Comparison of ENCODE assay signal across 8 mouse cellular contexts in genomic region chr12:100528246-100528645, GRCm38 (mm10). TPM values are rescaled to one million over a fixed set of nuclear protein-coding genes. Genes with fewer than 3 reads are reported as not detected.
DNase-seq lines count a peak whose midpoint lies in the region; ATAC-seq lines count a peak whose summit lies in the region.

No protein-coding gene starts in this region.

- H3K36me3 ChIP-seq in heart, embryonic 11.5 days (ENCODE audit: control insufficient read depth, insufficient read depth, low read length) = no peaks in the 10 kb centered on the region
- H3K36me3 ChIP-seq in macrophage (ENCODE audit: inconsistent target) = no peaks in the 10 kb centered on the region

- H3K4me3 ChIP-seq in heart, embryonic 11.5 days (ENCODE audit: low read depth, low read length) = no peak overlapping the region
- H3K4me3 ChIP-seq in macrophage (ENCODE audit: inconsistent target) = no peak overlapping the region

- 47% methylated on average over 3 of the region's 3 CpGs for WGBS in heart, embryonic 11.5 days (ENCODE audit: insufficient replicate concordance)
- 31% methylated on average over 3 of the region's 3 CpGs for WGBS in macrophage (ENCODE audit: missing documents)

- DNase-seq in heart, adult 9 months (ENCODE audit: low spot score in 2 of 2) = peak; percentile 25 to 33
- DNase-seq in adrenal gland, adult 2 months = peak; percentile 81
- DNase-seq in c-Kit-positive CD71-positive TER-119-positive erythroid progenitor cells, embryonic 14.5 days (ENCODE audit: low spot score) = no peak
- DNase-seq in retina, embryonic 14.5 days (ENCODE audit: low spot score) = no peak

- no peak overlapping the region for H3K9ac ChIP-seq in heart, embryonic 11.5 days (ENCODE audit: low read depth, low read length)

- H3K27ac ChIP-seq in heart, embryonic 11.5 days (ENCODE audit: low read depth, low read length) = no peak overlapping the region
- H3K27ac ChIP-seq in macrophage = peak overlapping the region; percentile 84

- no peaks in the 10 kb centered on the region for H3K9me3 ChIP-seq in heart, embryonic 11.5 days (replicated peaks; ENCODE audit: control insufficient read depth, low read length)

- H3K4me2 ChIP-seq in heart, embryonic 11.5 days = no peak overlapping the region

- ATAC-seq in heart, embryonic 11.5 days (replicated peaks; ENCODE audit: insufficient number of reproducible peaks, low FRiP score, low TSS enrichment) = no peak
- ATAC-seq in granulocyte monocyte progenitor cell, adult 5-6 weeks (replicated peaks; ENCODE audit: poor library complexity, severe bottlenecking) = peak; percentile 17; the same call in 1 of the 2 replicates
- no peak for ATAC-seq in erythroid progenitor cell, adult 5-6 weeks (replicated peaks; ENCODE audit: low FRiP score, poor library complexity, severe bottlenecking)

- H3K27me3 ChIP-seq in heart, embryonic 11.5 days (ENCODE audit: control insufficient read depth, insufficient read depth, low read length) = no peaks in the 10 kb centered on the region

- H3K79me2 ChIP-seq in macrophage (ENCODE audit: inconsistent target) = no peaks in the 10 kb centered on the region

- H3K4me1 ChIP-seq in heart, embryonic 11.5 days (ENCODE audit: control insufficient read depth, insufficient read depth, low read length) = peaks cover 19% of the 10 kb centered on the region

RNA-seq across cellular contexts. Expression of gene Ttc7b, which starts 7.6 kb away (rescaled TPM):
- polyA plus RNA-seq in heart, embryonic 11.5 days (2014; fragmentation: Nextera tagmentation; extraction: Ambion mirVana) = 9.7 and 11.4 TPM in 2 replicates
- total RNA-seq in adrenal gland, adult 2 months (2021) = 10 to 100 TPM; 70.9 to 76.7 TPM
- polyA plus RNA-seq in adrenal gland, adult 2 months (2012; rRNA removed) = 121 and 142 TPM in 2 replicates
- 28.9 and 38.8 TPM in 2 replicates for total RNA-seq in granulocyte monocyte progenitor cell, adult 5-6 weeks (2014; fragmentation: Nextera tagmentation)
- 14.9 and 15.4 TPM in 2 replicates for total RNA-seq in granulocyte monocyte progenitor cell, adult 5-6 weeks (2017)
- 100 to 1,000 TPM in 17 of 26 experiments, 10 to 100 TPM in 9; 75.1 to 195 (median 117) TPM for total RNA-seq in macrophage (2018; cell fraction: chromatin; rRNA removed)
- 10 to 100 TPM; 21.3 to 44.4 (median 32.3) TPM for total RNA-seq in macrophage (2018; cell fraction: cytosol; rRNA removed)
- total RNA-seq in macrophage (2018; cell fraction: nucleus; rRNA removed) = 100 to 1,000 TPM in 5 of 26 experiments, 10 to 100 TPM in 21; 40.5 to 130 (median 63.7) TPM
- polyA plus RNA-seq in macrophage (2018) = 21.7 to 32.3 TPM (median 29.4 TPM) in 3 replicates
- 3.6 and 13.4 TPM in 2 replicates for total RNA-seq in erythroid progenitor cell, adult 5-6 weeks (2015; ENCODE audit: low replicate concordance)
- total RNA-seq in erythroid progenitor cell, adult 5-6 weeks (2017; ENCODE audit: low replicate concordance) = 3.0 and 6.2 TPM in 2 replicates

Comparison
In these comparisons a context has a peak if more than half of its experiments do, and no peak if none do; other contexts are left out.
1. DNase-seq: peak in heart, adult 9 months (2 of 2) and adrenal gland, adult 2 months (single experiment); none in c-Kit-positive CD71-positive TER-119-positive erythroid progenitor cells, embryonic 14.5 days (single experiment) and retina, embryonic 14.5 days (single experiment).